In genomic region chr16:91561099-91561498, GRCm38 (mm10) we compare ENCODE assay signal across 8 mouse cellular contexts. TPM values are rescaled to one million over a fixed set of nuclear protein-coding genes. Genes with fewer than 3 reads are reported as not detected.
DNase-seq lines count a peak whose midpoint lies in the region; ATAC-seq and TF ChIP-seq lines count a peak whose summit lies in the region.

No protein-coding gene starts in this region.

- H3K4me1 ChIP-seq in midbrain, embryonic 10.5 days, result no peaks in the 10 kb centered on the region
- H3K4me1 ChIP-seq in midbrain, embryonic 15.5 days, result no peaks in the 10 kb centered on the region
- no peaks in the 10 kb centered on the region for H3K4me1 ChIP-seq in embryonic facial prominence, embryonic 11.5 days (ENCODE audit: control insufficient read depth, insufficient read depth, low read length)
- no peaks in the 10 kb centered on the region for H3K4me1 ChIP-seq in lung, postnatal 0 days (ENCODE audit: insufficient read depth, low read depth, low read length)
- no peaks in the 10 kb centered on the region for H3K4me1 ChIP-seq in stomach, postnatal 0 days (replicated peaks; ENCODE audit: control insufficient read depth, insufficient read depth)

- peak; percentile 85 for TF ChIP-seq CTCF in lung, postnatal 0 days (IDR thresholded peaks at IDR 0.05)
- peak; percentile 72 for TF ChIP-seq CTCF in stomach, postnatal 0 days (IDR thresholded peaks at IDR 0.05; ENCODE audit: low read depth)

- no peak for TF ChIP-seq EP300 in lung, postnatal 0 days (IDR thresholded peaks at IDR 0.05)
- no peak for TF ChIP-seq EP300 in stomach, postnatal 0 days (optimal IDR thresholded peaks at IDR 0.05)

- H3K4me2 ChIP-seq in midbrain, embryonic 15.5 days, result no peak overlapping the region
- 0 out of 2 replicates have a peak overlapping the region, but pooled peaks have one; percentile 15 for H3K4me2 ChIP-seq in embryonic facial prominence, embryonic 11.5 days (ENCODE audit: low read depth, low read length)
- no peak overlapping the region for H3K4me2 ChIP-seq in lung, postnatal 0 days (replicated peaks; ENCODE audit: low read depth, low read length)
- H3K4me2 ChIP-seq in stomach, postnatal 0 days (replicated peaks; ENCODE audit: low read depth), result no peak overlapping the region

- no peak for DNase-seq in cerebellum, adult 11 months
- DNase-seq in midbrain, embryonic 10.5 days (ENCODE audit: low spot score), result peak; percentile 37
- DNase-seq in embryonic facial prominence, embryonic 11.5 days (ENCODE audit: low spot score), result no peak
- DNase-seq in lung, postnatal 0 days (ENCODE audit: low spot score), result peak; percentile 71
- DNase-seq in stomach, postnatal 0 days (ENCODE audit: low spot score), result no peak
- no peak for DNase-seq in gastrocnemius, adult 8-10 months (ENCODE audit: low spot score in 2 of 2)

- H3K27me3 ChIP-seq in midbrain, embryonic 10.5 days (ENCODE audit: low read depth, poor library complexity, severe bottlenecking), result no peaks in the 10 kb centered on the region
- H3K27me3 ChIP-seq in midbrain, embryonic 15.5 days (replicated peaks), result no peaks in the 10 kb centered on the region
- no peaks in the 10 kb centered on the region for H3K27me3 ChIP-seq in embryonic facial prominence, embryonic 11.5 days (ENCODE audit: control insufficient read depth, insufficient read depth, low read length)
- H3K27me3 ChIP-seq in lung, postnatal 0 days (replicated peaks; ENCODE audit: insufficient read depth, low read length), result no peaks in the 10 kb centered on the region
- no peaks in the 10 kb centered on the region for H3K27me3 ChIP-seq in stomach, postnatal 0 days (ENCODE audit: control insufficient read depth, insufficient read depth, low read length)

- ATAC-seq in cerebellum, adult (ENCODE audit: insufficient number of reproducible peaks, low FRiP score, low TSS enrichment), result peak; percentile 70; the same call in 1 of the 2 replicates
- ATAC-seq in midbrain, embryonic 15.5 days (replicated peaks), result no peak
- ATAC-seq in embryonic facial prominence, embryonic 11.5 days (replicated peaks; ENCODE audit: insufficient number of reproducible peaks, low FRiP score, low TSS enrichment, low read depth), result no peak
- peak; percentile 58 for ATAC-seq in lung, postnatal 0 days
- ATAC-seq in stomach, postnatal 0 days (ENCODE audit: low FRiP score, low TSS enrichment), result no peak

- H3K36me3 ChIP-seq in midbrain, embryonic 10.5 days, result peaks cover 56% of the 10 kb centered on the region
- H3K36me3 ChIP-seq in midbrain, embryonic 15.5 days (replicated peaks), result 0 out of 2 replicates have a peak, but pooled peaks cover 10% of the 10 kb centered on the region
- no peaks in the 10 kb centered on the region for H3K36me3 ChIP-seq in embryonic facial prominence, embryonic 11.5 days (replicated peaks; ENCODE audit: control insufficient read depth, insufficient read depth, low read depth, low read length)
- H3K36me3 ChIP-seq in lung, postnatal 0 days (ENCODE audit: insufficient read depth, low read length), result peaks cover 22% of the 10 kb centered on the region
- peaks cover 16% of the 10 kb centered on the region for H3K36me3 ChIP-seq in stomach, postnatal 0 days (ENCODE audit: control insufficient read depth, insufficient read depth, low read length)

- no peak overlapping the region for H3K27ac ChIP-seq in midbrain, embryonic 10.5 days (replicated peaks)
- no peak overlapping the region for H3K27ac ChIP-seq in midbrain, embryonic 15.5 days
- no peak overlapping the region for H3K27ac ChIP-seq in embryonic facial prominence, embryonic 11.5 days (replicated peaks; ENCODE audit: low read depth, low read length)
- no peak overlapping the region for H3K27ac ChIP-seq in lung, postnatal 0 days (ENCODE audit: low read length)
- H3K27ac ChIP-seq in stomach, postnatal 0 days (replicated peaks), result no peak overlapping the region

- 61% methylated on average over 9 of the region's 9 CpGs for WGBS in midbrain, embryonic 10.5 days
- 45% methylated on average over 9 of the region's 9 CpGs for WGBS in midbrain, embryonic 15.5 days
- WGBS in embryonic facial prominence, embryonic 11.5 days, result 53% methylated on average over 9 of the region's 9 CpGs
- WGBS in lung, postnatal 0 days, result 51% methylated on average over 9 of the region's 9 CpGs
- WGBS in stomach, postnatal 0 days, result 62% methylated on average over 9 of the region's 9 CpGs

- no peak overlapping the region for H3K4me3 ChIP-seq in midbrain, embryonic 10.5 days
- H3K4me3 ChIP-seq in midbrain, embryonic 15.5 days, result no peak overlapping the region
- H3K4me3 ChIP-seq in embryonic facial prominence, embryonic 11.5 days (ENCODE audit: low read depth, low read length), result no peak overlapping the region
- no peak overlapping the region for H3K4me3 ChIP-seq in lung, postnatal 0 days (ENCODE audit: low read depth, low read length)
- H3K4me3 ChIP-seq in stomach, postnatal 0 days (ENCODE audit: low read depth, low read length), result no peak overlapping the region

- H3K9ac ChIP-seq in midbrain, embryonic 15.5 days, result no peak overlapping the region
- H3K9ac ChIP-seq in embryonic facial prominence, embryonic 11.5 days (replicated peaks; ENCODE audit: low read length), result no peak overlapping the region
- no peak overlapping the region for H3K9ac ChIP-seq in lung, postnatal 0 days (replicated peaks; ENCODE audit: low read depth)
- H3K9ac ChIP-seq in stomach, postnatal 0 days (ENCODE audit: low read length), result no peak overlapping the region

- no peaks in the 10 kb centered on the region for H3K9me3 ChIP-seq in midbrain, embryonic 10.5 days (replicated peaks)
- no peaks in the 10 kb centered on the region for H3K9me3 ChIP-seq in midbrain, embryonic 15.5 days
- H3K9me3 ChIP-seq in embryonic facial prominence, embryonic 11.5 days (replicated peaks; ENCODE audit: control insufficient read depth, low read length), result no peaks in the 10 kb centered on the region
- no peaks in the 10 kb centered on the region for H3K9me3 ChIP-seq in lung, postnatal 0 days (ENCODE audit: low read length)
- H3K9me3 ChIP-seq in stomach, postnatal 0 days (ENCODE audit: control insufficient read depth, low read length), result no peaks in the 10 kb centered on the region

RNA-seq across cellular contexts. Expression of gene Ifngr2, which starts 14.2 kb away (rescaled TPM):
- 23.8 and 34.5 TPM in 2 replicates for polyA plus RNA-seq in midbrain, embryonic 10.5 days (2016; fragmentation: Nextera tagmentation; extraction: Ambion mirVana)
- polyA plus RNA-seq in midbrain, embryonic 15.5 days (2015; fragmentation: Nextera tagmentation; extraction: Ambion mirVana), result 92.5 and 94.2 TPM in 2 replicates
- polyA plus RNA-seq in embryonic facial prominence, embryonic 11.5 days (2014; fragmentation: Nextera tagmentation; extraction: Ambion mirVana), result 40.4 and 41.4 TPM in 2 replicates
- polyA plus RNA-seq in lung, postnatal 0 days (2015; fragmentation: Nextera tagmentation; extraction: Ambion mirVana), result 64.4 and 78.1 TPM in 2 replicates
- polyA plus RNA-seq in stomach, postnatal 0 days (2015; fragmentation: Nextera tagmentation; extraction: Ambion mirVana), result 54.9 and 57.8 TPM in 2 replicates
- 10 to 100 TPM; 44.2 to 57.1 (median 54.9) TPM for total RNA-seq in gastrocnemius, adult 8-10 months (2022)

RNA-seq across cellular contexts. Expression of gene Tmem50b, which starts 36.5 kb away (rescaled TPM):
- polyA plus RNA-seq in midbrain, embryonic 10.5 days (2016; fragmentation: Nextera tagmentation; extraction: Ambion mirVana), result 41.4 and 43.3 TPM in 2 replicates
- polyA plus RNA-seq in midbrain, embryonic 15.5 days (2015; fragmentation: Nextera tagmentation; extraction: Ambion mirVana), result 79.4 and 81.6 TPM in 2 replicates
- polyA plus RNA-seq in embryonic facial prominence, embryonic 11.5 days (2014; fragmentation: Nextera tagmentation; extraction: Ambion mirVana), result 39.8 and 41.6 TPM in 2 replicates
- 160 and 169 TPM in 2 replicates for polyA plus RNA-seq in lung, postnatal 0 days (2015; fragmentation: Nextera tagmentation; extraction: Ambion mirVana)
- 60.8 and 64.6 TPM in 2 replicates for polyA plus RNA-seq in stomach, postnatal 0 days (2015; fragmentation: Nextera tagmentation; extraction: Ambion mirVana)
- 10 to 100 TPM; 12.0 to 14.8 (median 13.2) TPM for total RNA-seq in gastrocnemius, adult 8-10 months (2022)

RNA-seq across cellular contexts. Expression of gene Dnajc28, which starts 57.7 kb away (rescaled TPM):
- polyA plus RNA-seq in midbrain, embryonic 10.5 days (2016; fragmentation: Nextera tagmentation; extraction: Ambion mirVana), result 4.0 and 4.9 TPM in 2 replicates
- polyA plus RNA-seq in midbrain, embryonic 15.5 days (2015; fragmentation: Nextera tagmentation; extraction: Ambion mirVana), result 7.1 and 7.8 TPM in 2 replicates
- 3.5 and 4.7 TPM in 2 replicates for polyA plus RNA-seq in embryonic facial prominence, embryonic 11.5 days (2014; fragmentation: Nextera tagmentation; extraction: Ambion mirVana)
- polyA plus RNA-seq in lung, postnatal 0 days (2015; fragmentation: Nextera tagmentation; extraction: Ambion mirVana), result 6.1 and 6.2 TPM in 2 replicates
- 1.1 and 1.4 TPM in 2 replicates for polyA plus RNA-seq in stomach, postnatal 0 days (2015; fragmentation: Nextera tagmentation; extraction: Ambion mirVana)
- total RNA-seq in gastrocnemius, adult 8-10 months (2022), result 10 to 100 TPM; 17.2 to 20.8 (median 19.4) TPM

Comparison
In these comparisons a context has a peak if more than half of its experiments do, and no peak if none do; other contexts are left out.
1. ATAC-seq: peak in cerebellum, adult (single experiment) and lung, postnatal 0 days (single experiment); none in midbrain, embryonic 15.5 days (single experiment), embryonic facial prominence, embryonic 11.5 days (single experiment) and stomach, postnatal 0 days (single experiment).
2. DNase-seq: peak in midbrain, embryonic 10.5 days (single experiment) and lung, postnatal 0 days (single experiment); none in cerebellum, adult 11 months (single experiment), embryonic facial prominence, embryonic 11.5 days (single experiment), stomach, postnatal 0 days (single experiment) and gastrocnemius, adult 8-10 months (0 of 2).